Mouse (Mus musculus) MEL (cell line): ENCODE data around the gene Mecom. TPM values are rescaled to one million over a fixed set of nuclear protein-coding genes. Genes with fewer than 3 reads are reported as not detected.

Experiments used
- DNase-seq: peaks from one replicate; pipeline ENCODE4 v3.0.0; 2011; ENCODE audit warnings: low read depth, low spot score
- H3K27ac ChIP-seq: 2 replicates; pipeline ENCODE4 v1.5.1; 2012; ENCODE audit warnings: low read depth, mild to moderate bottlenecking, control low read depth, low read length, moderate library complexity; ENCODE audit not compliant: control insufficient read depth
- H3K27me3 ChIP-seq, 2 experiments: fragments of 150-350 bp in 1 of 2; sonication (generic) in 1 of 2; 2 replicates each; pipeline ENCODE4 v1.6.1; 2012; ENCODE audit warnings: low read length in 2 of 2, mild to moderate bottlenecking in 2 of 2, improper control_type of control experiment in 1 of 2, moderate library complexity in 1 of 2; ENCODE audit not compliant: insufficient read depth in 2 of 2, control insufficient read depth in 1 of 2
- H3K36me3 ChIP-seq, 2 experiments: 2 replicates each; pipeline ENCODE4 v1.6.1; 2012 to 2014; ENCODE audit warnings: low read length in 2 of 2, improper control_type of control experiment in 1 of 2, inconsistent platforms in 1 of 2, mild to moderate bottlenecking in 1 of 2; ENCODE audit not compliant: insufficient read depth in 2 of 2, control insufficient read depth in 1 of 2
- H3K4me1 ChIP-seq, 2 experiments: fragments of 150-350 bp in 1 of 2; sonication (generic) in 1 of 2; 2 replicates each; pipeline ENCODE4 v1.6.1; 2012; ENCODE audit warnings: low read length in 2 of 2, improper control_type of control experiment in 1 of 2, mild to moderate bottlenecking in 1 of 2; ENCODE audit not compliant: insufficient read depth in 2 of 2, control insufficient read depth in 1 of 2
- H3K4me3 ChIP-seq, 2 experiments: fragments of 150-350 bp in 1 of 2; sonication (generic) in 1 of 2; 2 replicates each; pipeline ENCODE4 v1.5.1; 2012; ENCODE audit warnings: low read depth in 2 of 2, low read length in 2 of 2, mild to moderate bottlenecking in 2 of 2, moderate library complexity in 2 of 2, control low read depth in 1 of 2, improper control_type of control experiment in 1 of 2; ENCODE audit not compliant: control insufficient read depth in 1 of 2, insufficient read depth in 1 of 2
- H3K79me2 ChIP-seq: 2 replicates; pipeline ENCODE4 v1.6.1; 2012; ENCODE audit warnings: mild to moderate bottlenecking, low read length, moderate library complexity; ENCODE audit not compliant: control insufficient read depth, poor library complexity, insufficient read depth
- H3K9ac ChIP-seq: 2 replicates; pipeline ENCODE4 v1.6.1; 2012; ENCODE audit warnings: low read depth, mild to moderate bottlenecking, control low read depth, low read length, moderate library complexity; ENCODE audit not compliant: control insufficient read depth, poor library complexity, severe bottlenecking
- H3K9me3 ChIP-seq: fragments of 150-350 bp; sonication (generic); replicated peaks from 2 replicates; pipeline ENCODE4 v1.6.1; 2012; ENCODE audit warnings: mild to moderate bottlenecking, low read length, improper control_type of control experiment, moderate library complexity; ENCODE audit not compliant: insufficient read depth
- CHD2 ChIP-seq: IDR thresholded peaks from 2 replicates; pipeline ENCODE4 v1.6.1; 2011; ENCODE audit warnings: low read length, improper control_type of control experiment
- CTCF ChIP-seq, 3 experiments: IDR thresholded peaks in 2 of 3; conservative IDR thresholded peaks in 1 of 3; 2 replicates each; pipeline ENCODE4 v1.5.1; 2011 to 2012; ENCODE audit warnings: low read length in 3 of 3, low read depth in 2 of 3, mild to moderate bottlenecking in 2 of 3, improper control_type of control experiment in 1 of 3, inconsistent platforms in 1 of 3, mixed read lengths in 1 of 3, moderate library complexity in 1 of 3; ENCODE audit not compliant: control insufficient read depth in 1 of 3, insufficient read depth in 1 of 3, poor library complexity in 1 of 3, severe bottlenecking in 1 of 3
- GATA1 ChIP-seq: IDR thresholded peaks from 2 replicates; pipeline ENCODE4 v1.6.1; 2011; ENCODE audit warnings: low read depth, low read length, improper control_type of control experiment
- HCFC1 ChIP-seq: IDR thresholded peaks from 2 replicates; pipeline ENCODE4 v1.6.1; 2012; ENCODE audit warnings: low read depth, mild to moderate bottlenecking, inconsistent platforms, low read length, improper control_type of control experiment, moderate library complexity
- KAT2A ChIP-seq: conservative IDR thresholded peaks from 2 replicates; pipeline ENCODE4 v1.6.1; 2012; ENCODE audit warnings: low read depth, low read length, improper control_type of control experiment, inconsistent platforms
- MAZ ChIP-seq: IDR thresholded peaks from 2 replicates; pipeline ENCODE4 v1.6.1; 2012; ENCODE audit warnings: low read depth, mild to moderate bottlenecking, inconsistent platforms, low read length, improper control_type of control experiment
- MYB ChIP-seq: IDR thresholded peaks from 2 replicates; pipeline ENCODE4 v1.6.1; 2011; ENCODE audit warnings: mild to moderate bottlenecking, low read depth, low read length, improper control_type of control experiment
- POLR2A ChIP-seq, 2 experiments: IDR thresholded peaks; 2 replicates each; pipeline ENCODE4 v1.6.1; 2011 to 2012; ENCODE audit warnings: low read length in 2 of 2, mild to moderate bottlenecking in 2 of 2, control low read depth in 1 of 2, improper control_type of control experiment in 1 of 2, low read depth in 1 of 2, moderate library complexity in 1 of 2; ENCODE audit not compliant: control insufficient read depth in 1 of 2, insufficient read depth in 1 of 2, poor library complexity in 1 of 2
- POLR2AphosphoS5 ChIP-seq: IDR thresholded peaks from 2 replicates; pipeline ENCODE4 v1.6.1; 2012; ENCODE audit warnings: low read depth, borderline replicate concordance, mild to moderate bottlenecking, inconsistent platforms, low read length, moderate library complexity, mixed read lengths
- SMC3 ChIP-seq: IDR thresholded peaks from 2 replicates; pipeline ENCODE4 v1.6.1; 2011; ENCODE audit warnings: low read depth, low read length, improper control_type of control experiment
- USF2 ChIP-seq, 2 experiments: IDR thresholded peaks; 2 replicates each; pipeline ENCODE4 v1.6.1; 2011 to 2012; ENCODE audit warnings: improper control_type of control experiment in 2 of 2, low read length in 2 of 2, borderline replicate concordance in 1 of 2, inconsistent platforms in 1 of 2, low read depth in 1 of 2, mild to moderate bottlenecking in 1 of 2; ENCODE audit not compliant: insufficient read depth in 1 of 2
- ZMIZ1 ChIP-seq: IDR thresholded peaks from 2 replicates; pipeline ENCODE4 v1.6.1; 2012; ENCODE audit warnings: low read depth, mild to moderate bottlenecking, inconsistent platforms, low read length, improper control_type of control experiment, moderate library complexity
- polyA plus RNA-seq, 2 experiments: library from polyadenylated mRNA; stranded (reverse) in 1 of 2; unstranded in 1 of 2; fragments of >175 nt in 1 of 2; fragments of >200 nt in 1 of 2; gene quantifications; 2 replicates each; pipeline versions ENCODE4 v1.2.1 to v1.2.4; 2012; ENCODE audit warnings: low replicate concordance in 2 of 2, low read depth in 1 of 2; ENCODE audit not compliant: insufficient read length in 2 of 2, insufficient read depth in 1 of 2, missing spikeins in 1 of 2
- total RNA-seq: library from RNA; depleted of rRNA; stranded (reverse); fragments of 300-350 nt; gene quantifications from 2 replicates; pipeline ENCODE4 v1.2.3, GENCODE M21; 2012

The Mecom gene
- total and polyA plus RNA-seq, 3 experiments, result 0.04 TPM; not detected in 2

- Histone ChIP-seq H3K27ac (no peak overlapping the region), H3K27me3 (no peaks in the 10 kb centered on the region), H3K9me3 (no peaks in the 10 kb centered on the region)
Measured at GRCm38 (mm10) chr3:30314955-30315354, 232.9 kb downstream of the Mecom start.

GRCm38 (mm10) chr3:30308081-30308480 lies 239.7 kb downstream of the Mecom start:
- no peaks in the 10 kb centered on the region for H3K9me3 ChIP-seq
- H3K4me1 ChIP-seq, result no peaks in the 10 kb centered on the region
- no peak overlapping the region for H3K9ac ChIP-seq
- no peak for DNase-seq
- no peaks in the 10 kb centered on the region for H3K27me3 ChIP-seq
- no peak overlapping the region for H3K4me3 ChIP-seq
- H3K79me2 ChIP-seq, result no peaks in the 10 kb centered on the region
- H3K36me3 ChIP-seq, result no peaks in the 10 kb centered on the region
- TF ChIP-seq GATA1 (no peak), HCFC1 (no peak), MYB (no peak), CHD2 (no peak), POLR2A (IDR thresholded peaks at IDR 0.05; ENCODE audit: control insufficient read depth in 1 of 2, insufficient read depth in 1 of 2, low read depth in 1 of 2, low read length in 2 of 2, poor library complexity in 1 of 2) (no peak), USF2 (IDR thresholded peaks at IDR 0.05; ENCODE audit: borderline replicate concordance in 1 of 2, insufficient read depth in 1 of 2, low read depth in 1 of 2, low read length in 2 of 2) (no peak), CTCF (IDR thresholded peaks at IDR 0.05 in 2 of 3, conservative IDR thresholded peaks at IDR 0.05 in 1 of 3; ENCODE audit: control insufficient read depth in 1 of 3, insufficient read depth in 1 of 3, low read depth in 2 of 3, low read length in 3 of 3, poor library complexity in 1 of 3, severe bottlenecking in 1 of 3) (no peak)
- no peak overlapping the region for H3K27ac ChIP-seq

More at GRCm38 (mm10) chr3:30314955-30315354, 232.9 kb downstream of the Mecom start:
- Histone ChIP-seq H3K9ac (no peak overlapping the region), H3K79me2 (no peaks in the 10 kb centered on the region), H3K36me3 (no peaks in the 10 kb centered on the region), H3K4me3 (no peak overlapping the region), H3K4me1 (no peaks in the 10 kb centered on the region)
- TF ChIP-seq SMC3, result no peak
- TF ChIP-seq CHD2, result no peak
- DNase-seq, result no peak

GRCm38 (mm10) chr3:30307601-30308000 lies 240.2 kb downstream of the Mecom start:
- no peaks in the 10 kb centered on the region for H3K4me1 ChIP-seq
- H3K9ac ChIP-seq, result no peak overlapping the region
- no peaks in the 10 kb centered on the region for H3K79me2 ChIP-seq
- TF ChIP-seq CTCF (IDR thresholded peaks at IDR 0.05 in 2 of 3, conservative IDR thresholded peaks at IDR 0.05 in 1 of 3; ENCODE audit: control insufficient read depth in 1 of 3, insufficient read depth in 1 of 3, low read depth in 2 of 3, low read length in 3 of 3, poor library complexity in 1 of 3, severe bottlenecking in 1 of 3) (no peak), HCFC1 (no peak), POLR2AphosphoS5 (no peak), ZMIZ1 (no peak), GATA1 (no peak), MAZ (no peak), KAT2A (no peak)
- DNase-seq, result no peak
- no peaks in the 10 kb centered on the region for H3K9me3 ChIP-seq
- H3K4me3 ChIP-seq, result no peak overlapping the region
- H3K36me3 ChIP-seq, result no peaks in the 10 kb centered on the region
- no peaks in the 10 kb centered on the region for H3K27me3 ChIP-seq
- no peak overlapping the region for H3K27ac ChIP-seq
